Mouse (Mus musculus) bone marrow macrophage, adult 2 months (primary cell): Measurements from ENCODE around the gene Iscu.

ENCODE experiments used
- CTCF ChIP-seq: IDR thresholded peaks from 2 replicates; pipeline ENCODE4 v1.5.1; 2012; ENCODE audit warnings: low read depth, mild to moderate bottlenecking, low read length, moderate library complexity
- POLR2A ChIP-seq: IDR thresholded peaks from 2 replicates; pipeline ENCODE4 v1.6.1; 2012; ENCODE audit warnings: mild to moderate bottlenecking, low read depth, low read length, borderline replicate concordance

GRCm38 (mm10) chr5:113826619-113827018, 54.1 kb downstream of the Iscu start:
- TF ChIP-seq POLR2A: no peak
- no peak for TF ChIP-seq CTCF
